Mouse (Mus musculus): ENCODE data around the gene Tnrc18.

Tnrc18 gene

GRCm38 (mm10) chr5:142810710-142811599, 6.5 kb downstream of the Tnrc18 start:
- no peak for DNase-seq (ENCODE audit: low spot score)

GRCm38 (mm10) chr5:142807661-142808060, 9.8 kb downstream of the Tnrc18 start:
- no peak for DNase-seq (ENCODE audit: low spot score)

GRCm38 (mm10) chr5:142803746-142804145, 13.7 kb downstream of the Tnrc18 start:
- no peak for DNase-seq (ENCODE audit: low spot score)

GRCm38 (mm10) chr5:142802884-142803283, 14.6 kb downstream of the Tnrc18 start:
- DNase-seq (ENCODE audit: low spot score): no peak

GRCm38 (mm10) chr5:142801977-142802376, 15.5 kb downstream of the Tnrc18 start:
- no peak for DNase-seq (ENCODE audit: low spot score)

- DNase-seq (ENCODE audit: low spot score): no peak
These were observed 16.8 kb downstream of the Tnrc18 start for GRCm38 (mm10) chr5:142800656-142801055.

- no peak for DNase-seq (ENCODE audit: low spot score)
These were observed 17.3 kb downstream of the Tnrc18 start for GRCm38 (mm10) chr5:142800198-142800597.

GRCm38 (mm10) chr5:142799259-142799658, 18.2 kb downstream of the Tnrc18 start:
- DNase-seq (ENCODE audit: low spot score): no peak

GRCm38 (mm10) chr5:142798190-142798589, 19.3 kb downstream of the Tnrc18 start:
- no peak for DNase-seq (ENCODE audit: low spot score)

GRCm38 (mm10) chr5:142797620-142798019, 19.8 kb downstream of the Tnrc18 start:
- DNase-seq (ENCODE audit: low spot score): no peak

- no peak for DNase-seq (ENCODE audit: low spot score)
These were observed 20.5 kb downstream of the Tnrc18 start for GRCm38 (mm10) chr5:142796921-142797320.

GRCm38 (mm10) chr5:142794582-142794981, 22.9 kb downstream of the Tnrc18 start:
- no peak for DNase-seq (ENCODE audit: low spot score)

- DNase-seq (ENCODE audit: low spot score): no peak
These were observed 23.3 kb downstream of the Tnrc18 start for GRCm38 (mm10) chr5:142794161-142794560.

GRCm38 (mm10) chr5:142792594-142792993, 24.9 kb downstream of the Tnrc18 start:
- no peak for DNase-seq (ENCODE audit: low spot score)

- no peak for DNase-seq (ENCODE audit: low spot score)
These were observed 29.2 kb downstream of the Tnrc18 start for GRCm38 (mm10) chr5:142788279-142788678.

GRCm38 (mm10) chr5:142787304-142787905, 30.1 kb downstream of the Tnrc18 start:
- no peak for DNase-seq (ENCODE audit: low spot score)

- no peak for DNase-seq (ENCODE audit: low spot score)
These were observed 30.8 kb downstream of the Tnrc18 start for GRCm38 (mm10) chr5:142786709-142787108.

- no peak for DNase-seq (ENCODE audit: low spot score)
These were observed 31.2 kb downstream of the Tnrc18 start for GRCm38 (mm10) chr5:142786215-142786614.

GRCm38 (mm10) chr5:142783142-142783540, 34.3 kb downstream of the Tnrc18 start:
- DNase-seq (ENCODE audit: low spot score): no peak

- no peak for DNase-seq (ENCODE audit: low spot score)
These were observed 34.9 kb downstream of the Tnrc18 start for GRCm38 (mm10) chr5:142782459-142783141.

- DNase-seq (ENCODE audit: low spot score): no peak
These were observed 36.9 kb downstream of the Tnrc18 start for GRCm38 (mm10) chr5:142780579-142780978.

GRCm38 (mm10) chr5:142778871-142779270, 38.6 kb downstream of the Tnrc18 start:
- DNase-seq (ENCODE audit: low spot score): no peak

- no peak for DNase-seq (ENCODE audit: low spot score)
These were observed 39.3 kb downstream of the Tnrc18 start for GRCm38 (mm10) chr5:142778135-142778534.

Data from ovary, adult 18-20 months (tissue).